Mouse (Mus musculus): ENCODE results near the gene Glra4. TPM values are rescaled to one million over a fixed set of nuclear protein-coding genes. Genes with fewer than 3 reads are reported as not detected.

Glra4 gene
- polyA plus RNA-seq, 1 experiment from 2014 or later = not detected

DNA sequence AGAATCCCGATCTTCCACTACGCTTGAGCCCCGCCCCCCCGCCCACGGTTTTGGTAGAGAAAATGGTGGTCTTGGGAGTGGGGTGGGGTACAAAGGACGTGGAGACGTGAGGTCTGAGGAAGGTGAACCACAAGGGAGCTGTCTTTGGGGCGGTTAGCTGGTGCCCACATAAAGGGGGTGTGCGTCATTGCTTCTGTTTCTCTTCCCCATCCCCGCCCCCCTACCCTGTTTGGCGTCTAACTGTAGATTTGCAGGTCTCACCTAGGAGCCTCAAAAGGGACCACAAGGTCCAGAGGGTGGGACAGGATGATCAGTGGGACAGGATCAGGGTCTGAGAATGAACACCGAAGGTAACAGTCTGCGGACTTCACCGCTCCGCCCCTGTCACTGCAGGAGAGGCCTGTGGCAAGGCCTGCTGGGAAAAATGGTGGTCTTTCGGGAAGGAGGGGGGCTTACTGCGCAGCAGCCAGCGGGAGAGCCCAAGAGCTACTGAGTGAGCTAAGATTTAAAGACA lies 71.7 kb downstream of the Glra4 start:
- Histone ChIP-seq H3K9me3 (ENCODE audit: control insufficient read depth, low read length) (no peaks in the 10 kb centered on the region), H3K36me3 (ENCODE audit: control insufficient read depth, insufficient read depth, low read length) (no peaks in the 10 kb centered on the region), H3K4me1 (ENCODE audit: control insufficient read depth, insufficient read depth, low read length) (0 out of 2 replicates have a peak, but pooled peaks cover 3% of the 10 kb centered on the region), H3K4me2 (ENCODE audit: low read length) (peak overlapping the region; percentile 62), H3K4me3 (replicated peaks; ENCODE audit: low read depth, low read length) (peak overlapping the region; percentile 48), H3K9ac (replicated peaks; ENCODE audit: low read length) (peak overlapping the region; percentile 75), H3K27me3 (ENCODE audit: control insufficient read depth, insufficient read depth, low read length) (no peaks in the 10 kb centered on the region), H3K27ac (replicated peaks; ENCODE audit: low read depth, low read length) (peak overlapping the region; percentile 94)
- 22% methylated on average over 18 of the region's 18 CpGs for WGBS
- peak; percentile 77 for DNase-seq
- ATAC-seq (ENCODE audit: low FRiP score, low TSS enrichment) = peak; percentile 84

Other genes with a start within 250 kb of the Glra4 start
- not detected in 2 replicates for gene Kir3dl2, start 236.1 kb downstream of the Glra4 start, polyA plus RNA-seq (2014; fragmentation: Nextera tagmentation; extraction: Ambion mirVana)
- gene Tceal3, start 189.3 kb downstream of the Glra4 start, polyA plus RNA-seq (2014; fragmentation: Nextera tagmentation; extraction: Ambion mirVana) = 39.4 and 74.5 TPM in 2 replicates
- 25.2 and 26.8 TPM in 2 replicates for gene Tceal1, start 72.2 kb downstream of the Glra4 start, polyA plus RNA-seq (2014; fragmentation: Nextera tagmentation; extraction: Ambion mirVana)
- 500 and 612 TPM in 2 replicates for gene Morf4l2, start 36.5 kb downstream of the Glra4 start, polyA plus RNA-seq (2014; fragmentation: Nextera tagmentation; extraction: Ambion mirVana)
- 7.1 and 8.1 TPM in 2 replicates for gene Plp1, start 42.5 kb upstream of the Glra4 start, polyA plus RNA-seq (2014; fragmentation: Nextera tagmentation; extraction: Ambion mirVana)
- 18.1 and 22.9 TPM in 2 replicates for gene Rab9b, start 88.6 kb upstream of the Glra4 start, polyA plus RNA-seq (2014; fragmentation: Nextera tagmentation; extraction: Ambion mirVana)
- gene H2bfm, start 147.2 kb upstream of the Glra4 start, polyA plus RNA-seq (2014; fragmentation: Nextera tagmentation; extraction: Ambion mirVana) = not detected in 2 replicates
- 101 and 105 TPM in 2 replicates for gene Tmsb15b2, start 195.4 kb upstream of the Glra4 start, polyA plus RNA-seq (2014; fragmentation: Nextera tagmentation; extraction: Ambion mirVana)
- gene Tmsb15l, start 196.7 kb upstream of the Glra4 start, polyA plus RNA-seq (2014; fragmentation: Nextera tagmentation; extraction: Ambion mirVana) = 9.1 and 10.4 TPM in 2 replicates
- 29.4 and 33.4 TPM in 2 replicates for gene Tmsb15b1, start 196.7 kb upstream of the Glra4 start, polyA plus RNA-seq (2014; fragmentation: Nextera tagmentation; extraction: Ambion mirVana)
- 304 and 316 TPM in 2 replicates for gene Zcchc18, start 213.0 kb upstream of the Glra4 start, polyA plus RNA-seq (2014; fragmentation: Nextera tagmentation; extraction: Ambion mirVana)